Mouse (Mus musculus) heart, postnatal 4 days (tissue): Measurements from ENCODE around the gene Satb1. TPM values are rescaled to one million over a fixed set of nuclear protein-coding genes. Genes with fewer than 3 reads are reported as not detected.

ENCODE experiments used
- DNase-seq: peaks from one replicate; pipeline ENCODE4 v3.0.0; 2021
- total RNA-seq, 2 experiments: library from RNA; stranded (reverse); gene quantifications; 2 replicates each; pipeline ENCODE4 v1.2.3; 2021

The Satb1 gene
- total RNA-seq, 2 experiments from 2014 or later, result 24.4 to 25.3 TPM

DNA sequence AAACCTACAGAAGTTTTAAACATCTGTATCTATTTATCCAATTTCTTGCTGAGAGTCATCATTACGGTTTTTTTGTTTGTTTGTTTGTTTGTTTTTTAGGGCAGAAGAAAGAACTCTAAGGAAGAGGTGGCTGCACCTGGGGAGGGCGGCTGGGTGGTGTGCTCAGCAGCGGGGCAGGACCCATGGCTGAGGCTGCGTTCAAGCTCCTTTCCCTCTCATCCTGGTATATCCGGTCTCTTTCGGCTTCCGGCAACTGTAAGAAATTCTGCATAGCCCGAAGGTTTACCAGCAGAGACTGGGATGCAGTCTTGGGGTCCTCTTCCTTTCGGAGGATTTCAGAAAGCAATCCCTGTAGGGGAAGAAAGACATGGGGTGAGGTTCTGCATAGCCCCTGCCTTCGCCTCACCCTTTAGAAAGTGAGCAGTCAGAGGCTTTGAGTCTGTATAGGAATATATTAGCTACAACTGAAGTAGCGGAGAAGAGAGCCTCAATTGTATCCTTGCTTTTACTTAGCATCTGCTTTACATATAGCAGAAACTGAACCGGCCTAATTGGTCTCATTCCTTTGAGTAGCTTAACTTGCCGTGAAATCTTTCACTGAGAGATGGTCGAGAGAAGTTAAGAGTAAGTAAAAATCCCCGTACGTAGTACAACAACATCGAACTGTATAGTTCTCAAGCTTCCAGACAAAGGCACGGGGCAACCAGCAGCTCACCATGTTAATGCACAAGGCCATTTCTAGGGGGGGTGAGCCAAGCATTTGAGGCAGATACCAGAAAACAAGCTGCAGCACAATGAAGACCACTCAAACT lies 57.8 kb downstream of the Satb1 start:
- no peak for DNase-seq

GRCm38 (mm10) chr17:51763600-51763999 lies 69.5 kb downstream of the Satb1 start:
- DNase-seq, result no peak

- no peak for DNase-seq
Observed at GRCm38 (mm10) chr17:51762503-51762902, 70.6 kb downstream of the Satb1 start.

DNA sequence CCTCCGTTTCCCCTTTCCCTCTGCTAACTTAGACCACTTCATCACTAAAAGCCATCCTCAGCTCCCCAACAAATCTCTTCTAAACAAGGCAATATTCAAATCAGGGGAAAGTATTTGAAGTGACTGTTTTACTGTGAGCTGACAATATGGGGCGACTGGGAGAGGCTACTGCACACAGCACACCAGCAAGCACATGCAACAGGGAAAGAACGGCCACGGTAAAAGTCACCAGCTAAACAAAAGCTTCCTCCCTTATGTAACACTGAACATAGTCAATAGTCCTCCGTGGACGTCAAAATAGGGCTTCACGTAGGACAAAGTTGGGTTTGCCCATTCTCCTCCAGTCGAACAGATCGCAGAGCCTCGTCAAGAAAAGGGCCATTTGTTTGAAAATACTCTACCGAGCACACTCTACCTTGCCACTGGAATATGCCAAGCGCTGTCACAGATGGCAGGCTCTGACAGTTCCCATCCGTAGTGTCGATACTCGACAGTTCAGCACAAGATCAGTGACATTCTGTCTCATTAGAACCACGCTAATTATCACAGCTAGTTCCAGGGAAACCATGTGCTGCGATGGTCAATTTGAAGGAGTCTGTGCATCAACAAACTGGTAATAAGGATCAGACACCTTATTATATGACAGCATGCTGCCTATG lies 72.0 kb downstream of the Satb1 start:
- DNase-seq, result no peak

GRCm38 (mm10) chr17:51760251-51760887 lies 72.7 kb downstream of the Satb1 start:
- no peak for DNase-seq

DNA sequence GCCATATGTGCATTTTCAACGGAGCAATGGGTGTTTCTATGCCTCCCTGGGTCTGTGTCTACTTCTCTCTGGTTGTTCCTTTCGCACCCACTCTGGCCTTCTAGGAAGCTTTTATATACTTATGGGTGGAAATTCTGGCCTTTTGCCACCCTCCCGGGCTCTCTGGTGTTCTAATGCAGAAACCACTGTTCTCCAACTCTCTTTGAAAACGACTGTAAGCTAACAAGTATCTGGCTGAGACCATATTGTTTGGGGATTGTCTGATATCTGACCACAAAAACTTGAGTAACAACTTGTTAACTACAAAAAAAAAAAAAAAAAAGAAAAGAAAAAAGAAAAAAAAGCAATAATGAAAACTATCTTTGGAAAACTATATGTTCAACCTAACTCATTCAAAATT lies 73.6 kb downstream of the Satb1 start:
- no peak for DNase-seq

DNA sequence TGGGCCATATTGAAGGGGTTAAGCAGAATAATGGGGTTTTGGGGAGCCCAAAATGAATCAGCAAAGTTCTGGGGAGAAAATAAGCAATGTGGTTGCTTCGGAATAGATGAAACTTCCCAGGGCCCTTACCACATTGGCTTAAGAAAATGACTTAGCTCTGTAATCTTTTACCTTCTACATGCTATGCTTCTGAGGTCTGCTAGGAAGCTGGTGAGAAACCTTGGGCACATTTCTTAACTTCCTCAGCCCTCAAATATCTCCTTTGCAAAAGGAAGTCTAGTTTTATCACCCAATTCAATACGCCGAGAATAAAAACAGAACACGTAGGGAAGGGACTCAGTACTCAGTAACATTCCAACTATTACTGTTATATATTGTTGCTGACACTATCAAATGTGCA lies 80.9 kb downstream of the Satb1 start:
- DNase-seq, result no peak

- no peak for DNase-seq
Observed at GRCm38 (mm10) chr17:51747204-51747603, 85.9 kb downstream of the Satb1 start.

- no peak for DNase-seq
Observed at GRCm38 (mm10) chr17:51742502-51742901, 90.6 kb downstream of the Satb1 start.

GRCm38 (mm10) chr17:51741126-51741525 lies 92.0 kb downstream of the Satb1 start:
- no peak for DNase-seq

DNA sequence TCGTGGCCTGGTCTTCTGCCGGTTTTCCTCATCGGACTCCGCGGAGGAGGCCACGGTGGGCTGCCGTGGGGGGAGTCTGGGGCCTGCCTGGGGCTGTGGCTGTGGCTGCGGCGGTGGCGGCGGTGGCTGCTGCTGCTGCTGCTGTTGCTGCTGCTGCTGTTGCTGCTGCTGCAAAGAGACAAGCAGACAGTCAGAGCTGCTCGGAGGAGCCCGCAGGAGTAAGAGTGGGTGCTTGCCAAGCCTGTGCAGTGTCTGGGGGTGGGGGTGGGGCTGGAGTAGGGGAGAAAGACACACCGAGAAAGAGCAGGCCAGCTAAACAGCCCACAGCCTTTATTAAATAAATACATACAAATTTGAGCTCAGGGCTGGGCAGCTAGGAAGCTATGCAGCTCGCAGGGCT lies 92.8 kb downstream of the Satb1 start:
- DNase-seq, result no peak

- no peak for DNase-seq
Observed at GRCm38 (mm10) chr17:51724486-51724885, 108.6 kb downstream of the Satb1 start.

DNA sequence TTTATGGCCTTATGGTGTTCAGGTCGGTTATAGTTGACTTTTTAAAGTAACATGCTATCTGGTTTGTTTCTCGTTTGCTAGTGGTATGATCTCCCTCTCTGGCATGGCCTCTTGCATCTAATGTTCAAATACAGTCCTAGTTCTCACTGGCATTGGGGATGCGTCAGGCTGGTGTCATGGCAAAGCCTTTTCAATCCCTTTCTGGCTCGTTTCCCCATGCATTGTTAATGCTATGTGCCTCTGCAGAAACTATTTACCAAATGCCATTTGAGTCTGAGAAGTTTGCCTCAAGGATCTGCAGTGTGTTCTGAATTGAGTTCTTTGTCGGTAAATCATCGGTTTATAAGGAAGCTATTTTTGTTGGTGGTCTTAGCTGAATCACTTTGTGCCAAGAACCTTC lies 137.4 kb downstream of the Satb1 start:
- no peak for DNase-seq

GRCm38 (mm10) chr17:51695271-51695670 lies 137.8 kb downstream of the Satb1 start:
- DNase-seq, result no peak

- no peak for DNase-seq
Observed at GRCm38 (mm10) chr17:51690526-51690925, 142.6 kb downstream of the Satb1 start.

- no peak for DNase-seq
Observed at GRCm38 (mm10) chr17:51687226-51687625, 145.9 kb downstream of the Satb1 start.
